Mouse (Mus musculus) hindbrain, embryonic 16.5 days (tissue): ENCODE data around the gene Tab2. TPM values are rescaled to one million over a fixed set of nuclear protein-coding genes. Genes with fewer than 3 reads are reported as not detected.

ENCODE experiments used
- ATAC-seq: fragments of 200-750 bp; cut with Nextera tagmentation; 2 replicates; pipeline ENCODE4 v1.8.0; 2017; ENCODE audit warnings: moderate TSS enrichment, moderate library complexity
- H3K27ac ChIP-seq: fragments of 300-500 bp; sonication (generic); 2 replicates; pipeline ENCODE4 v1.5.1; 2014; ENCODE audit warnings: low read depth, mild to moderate bottlenecking, control low read depth, low read length, moderate library complexity
- H3K27me3 ChIP-seq: fragments of 300-500 bp; sonication (generic); replicated peaks from 2 replicates; pipeline ENCODE4 v1.6.1; 2014; ENCODE audit warnings: low read length; ENCODE audit not compliant: control insufficient read depth, insufficient read depth
- H3K36me3 ChIP-seq: fragments of 300-500 bp; sonication (generic); 2 replicates; pipeline ENCODE4 v1.6.1; 2014; ENCODE audit warnings: mild to moderate bottlenecking, low read length, moderate library complexity, mixed read lengths; ENCODE audit not compliant: control insufficient read depth, insufficient read depth
- H3K4me1 ChIP-seq: fragments of 300-500 bp; sonication (generic); 2 replicates; pipeline ENCODE4 v1.6.1; 2014; ENCODE audit warnings: low read depth, low read length; ENCODE audit not compliant: control insufficient read depth, insufficient read depth
- H3K4me2 ChIP-seq: fragments of 300-500 bp; sonication (generic); 2 replicates; pipeline ENCODE4 v1.6.1; 2014; ENCODE audit warnings: mild to moderate bottlenecking, low read length, control low read depth, moderate library complexity
- H3K4me3 ChIP-seq: fragments of 300-500 bp; sonication (generic); 2 replicates; pipeline ENCODE4 v1.5.1; 2014; ENCODE audit warnings: mild to moderate bottlenecking, low read length, control low read depth, moderate library complexity
- H3K9ac ChIP-seq: fragments of 300-500 bp; sonication (generic); 2 replicates; pipeline ENCODE4 v1.6.1; 2014; ENCODE audit warnings: low read depth, mild to moderate bottlenecking, control low read depth, low read length, moderate library complexity
- H3K9me3 ChIP-seq: fragments of 300-500 bp; sonication (generic); 2 replicates; pipeline ENCODE4 v1.6.1; 2014; ENCODE audit warnings: mild to moderate bottlenecking, low read length, moderate library complexity; ENCODE audit not compliant: control insufficient read depth
- WGBS: fragments of 180-500 bp; shearing (Covaris S2); extraction: QIAGEN DNeasy Blood & Tissue Kit; methylation state at CpG from one replicate; pipeline ENCODE4 v1.1.7; 2014; 5-methylcytosine and 5-hydroxymethylcytosine counted together
- polyA plus RNA-seq: library from polyadenylated mRNA; unstranded; fragments of >200 nt; fragmentation: Nextera tagmentation; extraction: Ambion mirVana; gene quantifications from 2 replicates; pipeline ENCODE4 v1.2.1, GENCODE M21; 2015

The Tab2 gene
- polyA plus RNA-seq, 1 experiment from 2014 or later = 12.3 TPM

DNA sequence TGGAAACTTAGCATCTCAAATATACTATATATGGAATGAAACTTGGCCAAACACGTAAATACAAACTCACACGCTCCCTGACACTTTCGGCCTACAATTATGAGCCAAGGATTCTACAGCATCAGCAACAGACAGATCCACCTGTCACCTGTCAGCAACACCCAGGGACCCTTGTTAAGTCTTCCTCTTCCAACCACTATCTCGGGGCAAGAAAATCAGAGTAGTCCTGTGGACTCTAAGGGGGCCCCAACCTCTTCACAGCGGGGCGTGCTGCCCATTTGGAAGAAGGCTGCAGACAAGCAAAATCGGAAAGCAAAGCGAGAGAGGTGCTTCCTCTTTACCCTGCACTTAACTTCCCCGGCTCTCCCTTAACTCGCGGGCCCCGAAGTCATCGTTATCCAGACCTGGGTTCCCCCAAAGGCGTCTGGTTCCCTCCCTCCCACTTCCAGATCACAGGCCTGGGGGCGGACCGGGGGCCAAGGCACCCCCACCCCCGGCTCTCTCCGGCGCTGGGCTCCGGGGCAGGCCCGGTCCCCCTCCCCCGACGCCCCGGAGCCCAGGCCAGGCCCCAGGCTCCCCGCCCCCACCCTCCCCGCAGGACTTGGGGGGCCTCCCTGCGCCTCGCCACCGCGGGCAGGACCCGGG is 919 bp downstream of the Tab2 start:
- Histone ChIP-seq H3K36me3 (no peaks in the 10 kb centered on the region), H3K4me3 (peak overlapping the region; percentile 85), H3K4me1 (peaks cover 19% of the 10 kb centered on the region), H3K9me3 (no peaks in the 10 kb centered on the region), H3K4me2 (peak overlapping the region; percentile 93), H3K27me3 (no peaks in the 10 kb centered on the region), H3K27ac (peak overlapping the region; percentile 99), H3K9ac (peak overlapping the region; percentile 100)
- under 1% methylated on average over 21 of the region's 31 CpGs for WGBS
- peak; percentile 0; the same call in 1 of the 2 replicates for ATAC-seq

DNA sequence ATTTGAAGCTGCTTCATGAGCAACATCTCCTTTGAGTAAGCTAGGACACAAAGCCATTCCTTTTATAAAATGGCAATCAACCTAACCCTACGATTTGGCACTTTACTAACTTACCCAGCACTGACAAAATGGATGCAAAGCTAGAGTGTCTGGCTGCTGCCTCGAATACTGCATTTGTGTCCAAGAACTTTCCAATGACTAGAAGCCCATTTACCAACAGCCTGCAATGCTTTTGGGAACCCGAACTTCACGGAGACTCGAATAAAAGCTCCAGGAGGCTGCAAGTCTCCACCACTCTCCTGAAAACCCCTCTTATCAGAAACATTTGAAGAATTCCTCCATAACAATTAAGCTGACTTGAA is 1.4 kb downstream of the Tab2 start:
- Histone ChIP-seq H3K9me3 (no peaks in the 10 kb centered on the region), H3K27me3 (no peaks in the 10 kb centered on the region), H3K4me2 (peak overlapping the region; percentile 93), H3K27ac (peak overlapping the region; percentile 99; the same call in 1 of the 2 replicates), H3K4me1 (peaks cover 19% of the 10 kb centered on the region), H3K4me3 (peak overlapping the region; percentile 85), H3K9ac (peak overlapping the region; percentile 100), H3K36me3 (no peaks in the 10 kb centered on the region)
- WGBS = 1% methylated on average over 5 of the region's 5 CpGs
- no peak for ATAC-seq

DNA sequence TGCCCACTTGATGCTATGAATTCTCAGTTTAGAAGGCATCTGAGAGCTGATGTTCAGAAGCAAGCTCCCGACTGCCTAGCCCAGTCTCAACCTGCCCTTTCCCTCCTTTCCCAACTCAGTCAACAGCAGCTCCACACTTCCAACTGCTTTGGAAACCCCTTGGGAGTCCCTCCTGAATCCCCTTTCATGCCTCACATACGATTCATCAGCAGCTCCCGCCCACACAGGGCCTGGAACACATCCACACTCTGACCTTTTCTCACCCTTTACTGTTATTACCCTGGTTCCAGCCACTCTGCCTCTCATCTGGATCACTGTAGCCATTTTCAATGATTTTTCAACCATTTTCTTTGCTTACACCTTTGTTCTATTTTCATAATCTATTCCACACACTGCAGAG is 13.0 kb downstream of the Tab2 start:
- Histone ChIP-seq H3K36me3 (no peaks in the 10 kb centered on the region), H3K4me2 (no peak overlapping the region), H3K4me1 (no peaks in the 10 kb centered on the region), H3K27me3 (no peaks in the 10 kb centered on the region), H3K9ac (no peak overlapping the region), H3K4me3 (no peak overlapping the region), H3K9me3 (no peaks in the 10 kb centered on the region), H3K27ac (no peak overlapping the region)
- 51% methylated on average over 3 of the region's 3 CpGs for WGBS
- ATAC-seq = no peak

DNA sequence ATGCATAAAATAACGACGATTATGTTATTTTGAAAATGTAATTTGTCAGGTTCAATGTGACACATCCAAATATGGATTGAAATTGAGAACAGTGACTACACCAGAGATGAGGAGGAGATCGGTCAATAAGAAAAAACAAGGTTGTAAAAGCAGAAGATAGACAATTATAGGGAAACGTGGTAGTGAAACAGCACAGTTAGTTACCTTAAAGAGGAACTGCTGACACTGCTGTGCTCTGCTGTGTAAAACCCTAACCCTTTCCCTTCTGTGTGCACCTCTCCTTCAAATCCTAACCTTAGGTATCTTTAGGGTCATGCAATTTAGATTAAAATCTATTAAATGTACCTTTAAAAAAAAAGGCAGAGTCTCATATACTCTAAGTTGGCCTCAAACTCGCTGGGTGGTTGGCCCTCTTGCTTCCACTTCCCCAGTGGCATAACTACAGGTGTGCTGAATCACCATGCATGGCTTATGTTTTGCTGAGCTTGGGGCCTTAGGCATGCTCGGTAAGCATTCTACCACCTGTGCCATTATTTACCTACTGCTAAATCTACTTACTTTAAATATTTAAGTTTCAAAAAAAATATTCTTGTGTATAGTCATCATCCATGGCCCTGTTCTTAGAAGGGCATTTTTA is 19.4 kb downstream of the Tab2 start:
- WGBS = 86% methylated on average over 6 of the region's 6 CpGs
- no peaks in the 10 kb centered on the region for H3K27me3 ChIP-seq
- no peak for ATAC-seq

DNA sequence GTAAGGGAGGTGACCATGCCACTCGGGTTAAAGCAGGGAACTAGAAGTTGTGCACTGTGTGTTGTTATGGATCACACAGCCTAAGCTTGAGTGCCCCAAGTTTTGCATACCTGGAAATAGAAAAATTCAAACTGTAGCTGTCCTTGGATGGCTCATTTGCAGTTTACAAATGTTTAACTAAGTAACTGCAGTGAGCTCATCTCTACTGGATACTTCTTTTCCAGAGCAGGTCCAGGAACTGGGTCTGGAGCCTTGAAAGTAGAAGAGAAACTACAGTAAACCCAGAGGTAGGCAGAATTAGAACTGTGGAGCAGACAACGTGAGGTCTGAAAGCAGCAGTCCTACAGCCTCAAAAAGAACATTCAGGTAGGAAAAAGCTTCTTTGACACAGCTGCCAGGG is 23.1 kb downstream of the Tab2 start:
- no peak overlapping the region for H3K4me2 ChIP-seq
- H3K9ac ChIP-seq = no peak overlapping the region
- H3K9me3 ChIP-seq = no peaks in the 10 kb centered on the region
- H3K27ac ChIP-seq = no peak overlapping the region
- ATAC-seq = no peak
- no peaks in the 10 kb centered on the region for H3K27me3 ChIP-seq
- no peaks in the 10 kb centered on the region for H3K4me1 ChIP-seq
- no peaks in the 10 kb centered on the region; the same call in 1 of the 2 replicates for H3K36me3 ChIP-seq
- 86% methylated on average over 2 of the region's 2 CpGs for WGBS
- H3K4me3 ChIP-seq = no peak overlapping the region

More for the DNA sequence above, 19.4 kb downstream of the Tab2 start:
- H3K4me1 ChIP-seq = no peaks in the 10 kb centered on the region
- no peak overlapping the region for H3K4me2 ChIP-seq
- H3K9ac ChIP-seq = no peak overlapping the region
- H3K4me3 ChIP-seq = no peak overlapping the region
- H3K9me3 ChIP-seq = no peaks in the 10 kb centered on the region
- no peak overlapping the region for H3K27ac ChIP-seq
- no peaks in the 10 kb centered on the region; the same call in 1 of the 2 replicates for H3K36me3 ChIP-seq

DNA sequence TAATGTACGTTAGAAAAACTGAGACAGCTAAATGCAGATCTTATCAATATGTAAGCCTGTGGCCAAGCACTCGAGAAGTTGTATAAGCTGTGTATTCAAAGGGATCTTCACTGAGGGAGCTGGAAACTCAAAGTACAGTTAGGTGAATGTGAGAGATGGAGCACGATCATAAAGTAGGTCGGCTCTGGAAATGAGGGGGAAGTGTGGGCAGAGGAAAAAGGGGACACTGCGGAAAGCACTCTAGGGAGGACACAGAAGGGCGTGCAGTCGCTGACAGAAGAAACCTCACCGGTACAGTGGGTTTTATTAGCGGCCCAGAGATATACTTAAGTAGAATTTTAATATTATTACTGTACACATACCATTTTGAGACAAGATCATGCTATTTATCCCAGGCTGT is 27.0 kb downstream of the Tab2 start:
- Histone ChIP-seq H3K4me2 (no peak overlapping the region), H3K27ac (no peak overlapping the region), H3K9me3 (no peaks in the 10 kb centered on the region), H3K36me3 (no peaks in the 10 kb centered on the region; the same call in 1 of the 2 replicates), H3K4me1 (no peaks in the 10 kb centered on the region), H3K9ac (no peak overlapping the region), H3K4me3 (no peak overlapping the region), H3K27me3 (no peaks in the 10 kb centered on the region)
- WGBS = 90% methylated on average over 9 of the region's 9 CpGs
- 0 out of 2 replicates have a peak, but pooled peaks have one; percentile 9 for ATAC-seq

DNA sequence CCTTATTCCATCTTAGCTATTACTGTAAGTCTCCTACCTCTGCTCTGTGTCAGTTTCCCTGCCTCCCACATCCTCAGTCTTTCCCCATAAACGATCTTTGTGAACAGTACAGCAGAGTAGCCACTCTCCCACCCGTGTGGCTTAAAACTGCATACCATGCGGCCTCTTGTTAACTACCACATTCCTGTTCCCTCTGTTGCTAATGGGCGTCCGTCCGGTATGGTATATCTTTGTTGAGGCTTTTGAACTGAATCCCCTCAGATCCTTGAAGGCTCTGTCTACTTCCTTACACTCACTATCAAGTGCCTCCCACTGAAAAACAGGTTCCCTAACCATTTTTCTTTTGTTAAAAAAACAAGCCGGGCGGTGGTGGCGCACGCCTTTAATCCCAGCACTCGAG is 30.5 kb downstream of the Tab2 start:
- Histone ChIP-seq H3K27ac (no peak overlapping the region), H3K36me3 (no peaks in the 10 kb centered on the region; the same call in 1 of the 2 replicates), H3K9ac (no peak overlapping the region), H3K9me3 (no peaks in the 10 kb centered on the region), H3K27me3 (no peaks in the 10 kb centered on the region), H3K4me2 (no peak overlapping the region), H3K4me3 (no peak overlapping the region), H3K4me1 (no peaks in the 10 kb centered on the region)
- ATAC-seq = no peak
- 82% methylated on average over 11 of the region's 11 CpGs for WGBS

DNA sequence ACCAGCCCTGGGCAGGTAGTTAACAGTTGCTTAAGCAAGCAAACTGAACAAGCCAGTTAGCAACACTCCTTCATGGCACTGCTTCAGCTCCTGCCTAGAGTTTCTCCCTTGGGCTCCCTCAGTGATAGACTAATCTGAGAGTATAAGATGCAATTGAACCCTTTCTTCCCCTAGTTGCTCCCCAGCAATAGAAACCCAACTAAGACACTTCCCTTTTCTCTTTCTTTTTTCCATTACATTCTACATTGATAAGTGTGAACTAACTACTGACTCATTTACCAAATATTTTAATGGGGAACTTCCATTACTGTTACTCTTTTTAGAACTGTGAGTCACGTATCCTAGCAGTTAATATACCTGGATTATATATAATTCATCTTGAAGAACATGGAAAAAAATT is 32.6 kb downstream of the Tab2 start:
- Histone ChIP-seq H3K36me3 (peaks cover 15% of the 10 kb centered on the region), H3K4me3 (no peak overlapping the region), H3K9ac (no peak overlapping the region), H3K27me3 (no peaks in the 10 kb centered on the region), H3K4me1 (no peaks in the 10 kb centered on the region), H3K4me2 (no peak overlapping the region), H3K27ac (no peak overlapping the region), H3K9me3 (no peaks in the 10 kb centered on the region)
- 97% methylated on average over 1 of the region's 1 CpGs for WGBS
- no peak for ATAC-seq

DNA sequence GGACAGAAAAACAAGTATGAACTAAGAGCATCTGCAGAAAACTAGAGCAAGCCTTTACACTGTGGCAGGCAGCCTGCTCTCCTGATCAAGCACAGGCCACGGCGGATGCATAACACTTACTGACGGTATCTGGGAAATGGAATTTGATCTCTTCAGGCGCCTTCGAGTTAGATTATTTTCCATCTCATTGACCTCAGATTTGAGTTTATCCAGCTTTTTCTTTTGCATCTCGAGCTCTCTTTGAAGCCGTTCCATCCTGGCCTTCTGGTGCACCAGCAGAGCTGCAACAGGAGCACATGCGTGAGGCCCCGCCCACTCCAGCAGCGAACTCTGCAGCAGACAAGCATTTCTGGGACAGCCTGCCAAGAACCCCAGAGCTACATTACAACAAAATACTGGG is 44.8 kb downstream of the Tab2 start:
- Histone ChIP-seq H3K27ac (no peak overlapping the region), H3K4me3 (no peak overlapping the region), H3K27me3 (no peaks in the 10 kb centered on the region), H3K36me3 (peaks cover 5% of the 10 kb centered on the region), H3K9ac (no peak overlapping the region), H3K4me1 (no peaks in the 10 kb centered on the region; the same call in 1 of the 2 replicates), H3K4me2 (no peak overlapping the region), H3K9me3 (no peaks in the 10 kb centered on the region)
- ATAC-seq = peak; percentile 68
- 64% methylated on average over 10 of the region's 10 CpGs for WGBS
